Mouse (Mus musculus): ENCODE measurements around the gene Shroom2. TPM values are rescaled to one million over a fixed set of nuclear protein-coding genes. Genes with fewer than 3 reads are reported as not detected.
A peak's percentile ranks its signal among the peaks of the same experiment; 100 is the strongest.

The Shroom2 gene
- total and polyA plus RNA-seq, 2 experiments = 5.9 to 8.6 TPM

- Histone ChIP-seq H3K79me2 (ENCODE audit: control insufficient read depth, insufficient read depth, low read length) (peaks cover 2% of the 10 kb centered on the region; the same call in 1 of the 2 replicates), H3K36me3 (ENCODE audit: control insufficient read depth, insufficient read depth, low read length) (no peaks in the 10 kb centered on the region), H3K27me3 (ENCODE audit: control insufficient read depth, insufficient read depth, low read length) (no peaks in the 10 kb centered on the region), H3K9ac (ENCODE audit: low read depth, low read length) (no peak overlapping the region), H3K4me1 (ENCODE audit: control insufficient read depth, insufficient read depth, low read length) (0 out of 2 replicates have a peak, but pooled peaks cover 2% of the 10 kb centered on the region), H3K27ac (replicated peaks; ENCODE audit: insufficient read depth, low read depth, low read length) (no peak overlapping the region), H3K4me3 (ENCODE audit: insufficient read depth, low read depth, low read length) (no peak overlapping the region)
- no peak for DNase-seq (ENCODE audit: extremely low read depth, low read depth, low spot score)
- WGBS = 82% methylated on average over 11 of the region's 11 CpGs
- TF ChIP-seq CTCF (IDR thresholded peaks at IDR 0.05; ENCODE audit: low read depth, low read length) = no peak
- no peak for TF ChIP-seq POLR2A (IDR thresholded peaks at IDR 0.05; ENCODE audit: extremely low read depth, insufficient read depth, low read length)
Observed at GRCm38 (mm10) chrX:152643679-152644638, 125.3 kb downstream of the Shroom2 start.

DNA sequence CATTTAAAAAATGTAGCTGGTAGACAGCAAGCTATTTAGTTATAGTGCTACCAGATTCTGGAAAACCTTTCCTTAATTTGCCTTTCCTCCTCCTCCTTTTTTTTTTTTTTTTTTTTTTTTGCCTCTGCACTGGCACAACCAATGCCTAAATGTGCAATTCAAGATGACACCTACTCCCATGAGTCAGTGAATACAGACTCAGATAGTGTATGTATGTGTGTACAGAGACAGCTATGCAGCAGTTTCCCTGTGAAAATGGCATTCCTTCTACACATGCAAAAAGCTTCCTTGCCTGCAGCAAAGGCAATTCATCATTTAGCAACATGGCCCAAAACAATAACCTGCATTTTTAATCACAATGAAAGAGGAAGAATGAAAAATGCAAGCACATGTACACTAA, 126.1 kb downstream of the Shroom2 start:
- no peak overlapping the region for H3K9ac ChIP-seq (ENCODE audit: low read depth, low read length)
- peaks cover 2% of the 10 kb centered on the region; the same call in 1 of the 2 replicates for H3K79me2 ChIP-seq (ENCODE audit: control insufficient read depth, insufficient read depth, low read length)

GRCm38 (mm10) chrX:152642627-152643026, 126.6 kb downstream of the Shroom2 start:
- H3K79me2 ChIP-seq (ENCODE audit: control insufficient read depth, insufficient read depth, low read length) = no peaks in the 10 kb centered on the region
- 91% methylated on average over 2 of the region's 2 CpGs for WGBS
- TF ChIP-seq CTCF (IDR thresholded peaks at IDR 0.05; ENCODE audit: low read depth, low read length) (no peak), POLR2A (IDR thresholded peaks at IDR 0.05; ENCODE audit: extremely low read depth, insufficient read depth, low read length) (no peak)
- no peak overlapping the region for H3K9ac ChIP-seq (ENCODE audit: low read depth, low read length)
- H3K27me3 ChIP-seq (ENCODE audit: control insufficient read depth, insufficient read depth, low read length) = no peaks in the 10 kb centered on the region
- no peak overlapping the region for H3K27ac ChIP-seq (replicated peaks; ENCODE audit: insufficient read depth, low read depth, low read length)
- H3K4me1 ChIP-seq (ENCODE audit: control insufficient read depth, insufficient read depth, low read length) = no peaks in the 10 kb centered on the region
- no peak overlapping the region for H3K4me3 ChIP-seq (ENCODE audit: insufficient read depth, low read depth, low read length)
- DNase-seq (ENCODE audit: extremely low read depth, low read depth, low spot score) = no peak
- H3K36me3 ChIP-seq (ENCODE audit: control insufficient read depth, insufficient read depth, low read length) = no peaks in the 10 kb centered on the region

More for the DNA sequence above, 126.1 kb downstream of the Shroom2 start:
- Histone ChIP-seq H3K4me1 (ENCODE audit: control insufficient read depth, insufficient read depth, low read length) (0 out of 2 replicates have a peak, but pooled peaks cover 2% of the 10 kb centered on the region), H3K4me3 (ENCODE audit: insufficient read depth, low read depth, low read length) (no peak overlapping the region), H3K27me3 (ENCODE audit: control insufficient read depth, insufficient read depth, low read length) (no peaks in the 10 kb centered on the region), H3K36me3 (ENCODE audit: control insufficient read depth, insufficient read depth, low read length) (no peaks in the 10 kb centered on the region), H3K27ac (replicated peaks; ENCODE audit: insufficient read depth, low read depth, low read length) (no peak overlapping the region)
- no peak for DNase-seq (ENCODE audit: extremely low read depth, low read depth, low spot score)
- no peak for TF ChIP-seq POLR2A (IDR thresholded peaks at IDR 0.05; ENCODE audit: extremely low read depth, insufficient read depth, low read length)
- TF ChIP-seq CTCF (IDR thresholded peaks at IDR 0.05; ENCODE audit: low read depth, low read length) = no peak

GRCm38 (mm10) chrX:152635397-152635796, 133.9 kb downstream of the Shroom2 start:
- H3K27ac ChIP-seq (replicated peaks; ENCODE audit: insufficient read depth, low read depth, low read length) = no peak overlapping the region
- H3K27me3 ChIP-seq (ENCODE audit: control insufficient read depth, insufficient read depth, low read length) = no peaks in the 10 kb centered on the region
- DNase-seq (ENCODE audit: extremely low read depth, low read depth, low spot score) = no peak
- no peaks in the 10 kb centered on the region for H3K36me3 ChIP-seq (ENCODE audit: control insufficient read depth, insufficient read depth, low read length)
- WGBS = 95% methylated on average over 12 of the region's 12 CpGs
- no peaks in the 10 kb centered on the region; the same call in 1 of the 2 replicates for H3K79me2 ChIP-seq (ENCODE audit: control insufficient read depth, insufficient read depth, low read length)
- H3K4me1 ChIP-seq (ENCODE audit: control insufficient read depth, insufficient read depth, low read length) = no peaks in the 10 kb centered on the region
- H3K4me3 ChIP-seq (ENCODE audit: insufficient read depth, low read depth, low read length) = no peak overlapping the region
- H3K9ac ChIP-seq (ENCODE audit: low read depth, low read length) = no peak overlapping the region
- no peak for TF ChIP-seq POLR2A (IDR thresholded peaks at IDR 0.05; ENCODE audit: extremely low read depth, insufficient read depth, low read length)
- TF ChIP-seq CTCF (IDR thresholded peaks at IDR 0.05; ENCODE audit: low read depth, low read length) = no peak

- WGBS = 48% methylated on average over 2 of the region's 2 CpGs
- Histone ChIP-seq H3K4me1 (ENCODE audit: control insufficient read depth, insufficient read depth, low read length) (peaks cover 4% of the 10 kb centered on the region; the same call in 1 of the 2 replicates), H3K9ac (ENCODE audit: low read depth, low read length) (no peak overlapping the region), H3K36me3 (ENCODE audit: control insufficient read depth, insufficient read depth, low read length) (peaks cover 16% of the 10 kb centered on the region), H3K27ac (replicated peaks; ENCODE audit: insufficient read depth, low read depth, low read length) (no peak overlapping the region), H3K79me2 (ENCODE audit: control insufficient read depth, insufficient read depth, low read length) (no peaks in the 10 kb centered on the region), H3K27me3 (ENCODE audit: control insufficient read depth, insufficient read depth, low read length) (no peaks in the 10 kb centered on the region), H3K4me3 (ENCODE audit: insufficient read depth, low read depth, low read length) (no peak overlapping the region)
- DNase-seq (ENCODE audit: extremely low read depth, low read depth, low spot score) = no peak
- TF ChIP-seq POLR2A (IDR thresholded peaks at IDR 0.05; ENCODE audit: extremely low read depth, insufficient read depth, low read length) = no peak
- TF ChIP-seq CTCF (IDR thresholded peaks at IDR 0.05; ENCODE audit: low read depth, low read length) = no peak
Observed at GRCm38 (mm10) chrX:152621407-152621806, 147.9 kb downstream of the Shroom2 start.

GRCm38 (mm10) chrX:152620917-152621316, 148.3 kb downstream of the Shroom2 start:
- Histone ChIP-seq H3K79me2 (ENCODE audit: control insufficient read depth, insufficient read depth, low read length) (no peaks in the 10 kb centered on the region), H3K36me3 (ENCODE audit: control insufficient read depth, insufficient read depth, low read length) (peaks cover 20% of the 10 kb centered on the region)
- peak; percentile 37 for DNase-seq (ENCODE audit: extremely low read depth, low read depth, low spot score)

More at GRCm38 (mm10) chrX:152620917-152621316, 148.3 kb downstream of the Shroom2 start:
- Histone ChIP-seq H3K9ac (ENCODE audit: low read depth, low read length) (no peak overlapping the region), H3K27ac (replicated peaks; ENCODE audit: insufficient read depth, low read depth, low read length) (no peak overlapping the region), H3K4me1 (ENCODE audit: control insufficient read depth, insufficient read depth, low read length) (peaks cover 4% of the 10 kb centered on the region; the same call in 1 of the 2 replicates), H3K4me3 (ENCODE audit: insufficient read depth, low read depth, low read length) (no peak overlapping the region), H3K27me3 (ENCODE audit: control insufficient read depth, insufficient read depth, low read length) (no peaks in the 10 kb centered on the region)
- no peak for TF ChIP-seq POLR2A (IDR thresholded peaks at IDR 0.05; ENCODE audit: extremely low read depth, insufficient read depth, low read length)
- no peak for TF ChIP-seq CTCF (IDR thresholded peaks at IDR 0.05; ENCODE audit: low read depth, low read length)
